Mouse (Mus musculus) kidney, postnatal 14 days (tissue): Measurements from ENCODE around the gene Usp45.

Experiments
- DNase-seq: peaks from one replicate; pipeline ENCODE4 v3.0.0; 2022; ENCODE audit warnings: mixed read lengths

The Usp45 gene

GRCm38 (mm10) chr4:21793631-21794030 lies 26.7 kb downstream of the Usp45 start:
- DNase-seq, result no peak

GRCm38 (mm10) chr4:21801013-21801412 lies 34.1 kb downstream of the Usp45 start:
- no peak for DNase-seq

GRCm38 (mm10) chr4:21801620-21802019 lies 34.7 kb downstream of the Usp45 start:
- DNase-seq, result no peak

- DNase-seq, result no peak
Measured at GRCm38 (mm10) chr4:21807204-21807603, 40.2 kb downstream of the Usp45 start.

GRCm38 (mm10) chr4:21810608-21811007 lies 43.7 kb downstream of the Usp45 start:
- no peak for DNase-seq

- DNase-seq, result no peak
Measured at GRCm38 (mm10) chr4:21812635-21813034, 45.7 kb downstream of the Usp45 start.

DNA sequence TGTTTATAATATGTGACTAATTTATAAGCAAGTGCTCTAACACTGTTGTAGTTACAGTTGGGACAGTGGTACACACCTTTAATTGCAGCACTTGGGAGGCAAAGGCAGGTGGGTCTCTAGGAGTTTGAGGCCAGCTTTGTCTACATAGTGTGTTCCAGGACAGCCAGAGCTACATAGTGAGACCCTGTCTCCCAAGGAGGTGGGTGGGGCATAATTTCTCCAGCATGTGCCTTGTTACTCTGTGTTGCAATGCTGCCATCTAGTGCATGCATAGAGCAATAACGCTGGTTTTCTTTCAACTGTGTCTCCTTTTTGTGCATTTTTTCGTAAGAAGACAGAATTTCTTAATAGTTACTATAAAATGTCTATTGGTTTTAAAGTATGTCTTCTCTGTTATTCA lies 47.1 kb downstream of the Usp45 start:
- peak; percentile 60 for DNase-seq

DNA sequence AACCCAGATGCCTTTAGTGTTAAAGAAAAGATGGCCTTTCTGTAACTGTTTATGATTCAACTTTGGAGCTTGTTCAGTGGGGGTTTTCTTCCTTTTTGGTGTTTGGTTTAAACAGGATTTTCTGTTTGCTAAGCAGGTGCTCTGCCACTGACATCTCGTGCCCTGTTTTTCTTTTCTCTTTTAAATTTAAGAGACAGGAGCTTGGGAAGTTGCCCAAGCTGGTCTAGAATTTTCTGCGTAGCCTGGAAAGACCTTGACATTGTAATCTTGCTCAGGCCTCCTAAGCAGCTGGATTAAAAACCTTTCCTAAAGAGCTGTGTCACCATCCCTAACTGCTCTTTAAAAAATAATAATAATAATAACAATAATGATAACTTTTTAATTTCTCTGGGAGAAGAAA lies 59.7 kb downstream of the Usp45 start:
- no peak for DNase-seq

DNA sequence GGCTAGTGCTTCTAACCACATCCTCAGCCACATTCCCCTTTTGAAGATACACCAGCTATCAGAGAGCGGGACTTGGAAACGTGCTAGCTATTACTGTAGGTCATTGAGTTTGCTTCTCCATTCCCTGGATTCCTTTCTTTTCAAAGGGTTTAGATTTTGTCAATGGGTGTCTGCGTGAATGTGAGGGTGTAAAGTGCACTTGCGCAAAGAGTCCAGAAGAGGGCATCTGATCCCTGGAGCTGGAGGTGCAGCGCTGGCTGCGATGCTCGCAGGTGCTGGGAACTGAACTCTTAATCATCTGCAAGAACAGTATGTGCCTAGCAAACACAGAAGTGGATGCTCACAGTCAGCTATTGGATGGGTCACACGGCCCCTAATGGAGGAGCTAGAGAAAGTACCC lies 65.9 kb downstream of the Usp45 start:
- DNase-seq, result no peak

DNA sequence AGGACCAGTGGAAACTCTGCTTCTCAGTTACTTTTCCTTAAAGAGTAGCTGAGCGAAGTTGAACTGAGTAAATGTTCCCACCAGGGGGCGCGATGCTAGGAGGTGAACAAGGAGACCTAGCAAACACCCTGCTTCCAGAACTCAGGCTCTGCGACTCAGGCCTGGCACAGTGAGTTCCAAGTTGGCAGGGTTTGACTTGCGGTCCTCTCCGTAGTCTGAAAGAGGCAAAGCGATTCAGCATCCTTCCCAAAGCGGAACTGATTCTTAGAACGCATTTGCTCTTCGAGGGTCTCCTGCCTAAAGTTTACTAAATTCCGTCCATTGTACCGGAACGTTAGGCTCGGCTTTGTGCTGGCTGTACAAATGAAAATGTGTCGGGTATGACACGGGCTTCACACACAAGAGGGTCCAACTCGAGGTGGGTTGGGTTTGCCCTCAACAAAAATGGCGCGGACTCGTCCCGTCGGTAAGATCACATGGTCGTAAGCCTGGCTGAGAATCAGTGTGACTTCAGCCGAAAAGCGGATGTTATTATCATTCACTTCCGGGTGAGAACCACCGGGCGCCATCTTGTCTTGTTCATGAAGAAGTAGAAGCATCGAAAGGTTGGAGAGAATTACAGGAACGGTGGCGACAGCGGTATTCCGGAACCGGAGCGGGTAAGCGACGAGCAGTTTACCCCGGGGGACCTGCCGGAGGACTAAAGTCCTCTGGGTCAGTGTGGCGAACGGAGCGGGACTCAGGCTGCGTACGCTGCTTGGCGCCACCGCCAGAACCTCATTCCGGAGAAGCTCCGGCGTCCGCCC lies 80.7 kb downstream of the Usp45 start, which contains the start of gene Pnisr:
Gene Pnisr, plus strand, starts transcription at position 103 of the 806 bp plus-strand sequence.
- peak; percentile 96 for DNase-seq

- DNase-seq, result peak; percentile 93
Measured at GRCm38 (mm10) chr4:21848287-21848630, 81.3 kb downstream of the Usp45 start.

DNA sequence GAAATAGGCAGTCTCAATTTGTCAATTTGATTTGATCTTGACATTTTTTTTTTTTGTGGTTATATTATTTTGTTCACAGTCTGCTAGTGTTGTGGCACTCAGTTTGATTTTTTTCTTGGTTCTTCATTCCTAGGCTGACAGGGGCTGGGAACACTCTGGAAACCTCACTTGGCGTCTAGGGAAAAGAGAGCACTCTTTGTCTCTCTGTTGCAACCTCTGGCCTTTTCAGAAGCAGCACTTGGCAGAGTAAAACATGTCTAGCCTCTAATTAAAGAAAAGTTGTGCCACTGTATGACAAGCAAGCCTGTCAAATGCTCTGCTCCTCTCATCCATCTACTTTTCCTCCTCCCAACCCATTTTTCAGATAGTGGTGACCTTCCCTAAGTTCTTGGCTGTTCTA lies 90.5 kb downstream of the Usp45 start:
- DNase-seq, result no peak

- no peak for DNase-seq
Measured at GRCm38 (mm10) chr4:21865226-21865625, 98.3 kb downstream of the Usp45 start.

- DNase-seq, result no peak
Measured at GRCm38 (mm10) chr4:21878776-21879175, 111.8 kb downstream of the Usp45 start.

- peak; percentile 89 for DNase-seq
Measured at GRCm38 (mm10) chr4:21879565-21880220, 112.7 kb downstream of the Usp45 start, which contains the start of gene Coq3. Gene Coq3, plus strand, starts transcription at chr4:21879673.

DNA sequence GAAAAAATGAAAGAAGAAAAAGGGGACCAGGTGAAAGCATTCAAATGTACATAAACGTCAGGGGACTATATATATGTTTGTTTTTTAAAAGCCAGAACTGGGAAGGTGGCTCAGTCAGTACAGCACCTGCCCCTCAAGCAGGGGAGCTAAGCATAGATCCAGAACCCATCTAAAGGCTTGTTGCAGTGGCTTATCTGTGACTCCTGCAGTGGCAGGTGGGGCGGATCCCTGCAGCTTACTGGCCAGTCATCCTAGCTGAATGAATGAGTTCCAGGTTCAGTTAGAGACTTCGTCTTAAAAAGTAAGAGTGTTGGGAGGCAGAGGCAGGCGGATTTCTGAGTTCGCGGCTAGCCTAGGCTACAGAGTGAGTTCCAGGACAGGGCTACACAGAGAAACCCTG lies 115.8 kb downstream of the Usp45 start:
- no peak for DNase-seq

GRCm38 (mm10) chr4:21885831-21886230 lies 118.9 kb downstream of the Usp45 start:
- DNase-seq, result no peak
